Mouse (Mus musculus): ENCODE measurements around the gene Spin1.

- TF ChIP-seq MAX (IDR thresholded peaks at IDR 0.05): no peak
- TF ChIP-seq CTCF (IDR thresholded peaks at IDR 0.05; ENCODE audit: control insufficient read depth, insufficient read depth, insufficient read length): no peak
- TF ChIP-seq USF1 (IDR thresholded peaks at IDR 0.05; ENCODE audit: low read depth): no peak
- no peak for TF ChIP-seq FOSL1 (IDR thresholded peaks at IDR 0.05; ENCODE audit: insufficient read depth, low read length, poor library complexity, severe bottlenecking)
- TF ChIP-seq CEBPB (IDR thresholded peaks at IDR 0.05; ENCODE audit: low read depth): no peak
- no peak for TF ChIP-seq MYOG (IDR thresholded peaks at IDR 0.05; ENCODE audit: control insufficient read depth, extremely low read depth, insufficient read length)
- TF ChIP-seq MYOD1 (IDR thresholded peaks at IDR 0.05; ENCODE audit: control insufficient read depth, insufficient read length, low read depth): no peak
Measured at GRCm38 (mm10) chr13:51080801-51081200, 19.9 kb upstream of the Spin1 start.
